In the genomic region with DNA sequence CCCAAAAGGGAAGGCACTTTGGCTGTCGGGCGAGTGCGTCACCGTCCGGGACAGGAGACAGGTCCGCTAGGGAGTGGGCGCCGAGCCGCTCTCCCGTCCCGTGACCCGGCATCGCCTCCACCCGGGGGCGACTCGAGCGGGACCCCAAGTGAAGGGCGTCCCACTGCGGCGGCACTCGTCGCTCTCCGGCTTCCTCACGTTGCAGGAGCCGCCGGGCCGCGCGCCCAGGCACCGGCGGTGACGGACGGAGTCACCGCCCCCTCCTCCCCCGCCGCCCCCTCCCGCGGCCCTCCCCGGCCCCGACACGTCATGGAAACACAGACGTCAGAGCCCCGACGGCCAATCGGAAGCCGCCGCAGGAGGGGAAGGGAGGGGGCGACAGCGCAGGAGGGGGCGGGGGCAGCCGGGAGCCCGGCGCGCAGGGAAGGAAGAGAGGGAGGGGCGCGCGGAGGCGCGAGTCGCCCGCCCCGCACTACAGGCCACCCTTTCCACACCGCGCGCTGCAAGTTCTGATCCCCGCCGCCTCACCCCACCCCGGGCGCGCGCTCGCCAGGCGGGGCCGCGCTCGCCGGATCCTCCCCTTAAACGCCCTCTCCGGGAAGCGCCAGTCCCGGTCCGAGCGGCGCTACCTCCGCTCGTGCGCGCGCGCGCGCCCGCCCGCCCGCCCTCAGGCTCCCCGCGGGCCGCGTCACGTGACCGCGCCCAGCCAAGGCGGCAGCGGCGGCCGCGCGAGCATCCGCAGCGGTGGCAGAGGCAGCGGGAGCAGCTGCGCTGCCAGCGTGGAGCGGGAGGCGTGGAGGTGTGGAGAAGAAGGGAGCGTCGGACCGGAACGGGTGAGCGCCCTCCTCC, we compare ENCODE assay signal across 8 mouse cellular contexts. TPM values are rescaled to one million over a fixed set of nuclear protein-coding genes. Genes with fewer than 3 reads are reported as not detected.
DNase-seq lines count a peak whose midpoint lies in the region; ATAC-seq and TF ChIP-seq lines count a peak whose summit lies in the region.

Gene Atp2b1, plus strand, starts transcription at position 446 of the 849 bp plus-strand sequence.

- intact Hi-C loops in heart, postnatal 10 days (cut with DNase I): loop anchor here (2.0 kb wide), 3 partner anchors 57 to 419 kb away; no protein-coding TSS in a partner anchor

- no peaks in the 10 kb centered on the region for H3K36me3 ChIP-seq in E14TG2a.4 (ENCODE audit: insufficient read depth, low read length)
- H3K36me3 ChIP-seq in forebrain, embryonic 13.5 days (ENCODE audit: poor library complexity, severe bottlenecking): no peaks in the 10 kb centered on the region
- H3K36me3 ChIP-seq in liver, postnatal 0 days (replicated peaks; ENCODE audit: insufficient read depth, low read length): no peaks in the 10 kb centered on the region
- H3K36me3 ChIP-seq in neural tube, embryonic 14.5 days (ENCODE audit: control insufficient read depth, insufficient read depth, low read length): no peaks in the 10 kb centered on the region

- peaks cover 19% of the 10 kb centered on the region for H3K4me1 ChIP-seq in E14TG2a.4 (replicated peaks; ENCODE audit: low read depth, low read length)
- H3K4me1 ChIP-seq in forebrain, embryonic 13.5 days: peaks cover 12% of the 10 kb centered on the region
- peaks cover 8% of the 10 kb centered on the region for H3K4me1 ChIP-seq in liver, postnatal 0 days (ENCODE audit: insufficient read depth)
- H3K4me1 ChIP-seq in neural tube, embryonic 14.5 days (ENCODE audit: control insufficient read depth, insufficient read depth, low read length): peaks cover 8% of the 10 kb centered on the region; the same call in 1 of the 2 replicates

- H3K4me2 ChIP-seq in forebrain, embryonic 13.5 days: peak within 1 kb of the TSS; percentile 99
- peak within 1 kb of the TSS; percentile 99 for H3K4me2 ChIP-seq in liver, postnatal 0 days (ENCODE audit: low read depth, low read length)
- peak within 1 kb of the TSS; percentile 73 for H3K4me2 ChIP-seq in neural tube, embryonic 14.5 days (ENCODE audit: low read depth, low read length)

- TF ChIP-seq EP300 in liver, postnatal 0 days (IDR thresholded peaks at IDR 0.05; ENCODE audit: low read depth): no peak

- no peak for TF ChIP-seq CTCF in E14TG2a.4 (conservative IDR thresholded peaks at IDR 0.05; ENCODE audit: low read length)
- peak; percentile 35 for TF ChIP-seq CTCF in liver, postnatal 0 days (IDR thresholded peaks at IDR 0.05; ENCODE audit: low read depth)

- peak; percentile 94 for ATAC-seq in forebrain, embryonic 13.5 days
- ATAC-seq in liver, postnatal 0 days: peak; percentile 91
- ATAC-seq in neural tube, embryonic 14.5 days (ENCODE audit: low read depth): peak; percentile 94

- H3K27me3 ChIP-seq in E14TG2a.4 (ENCODE audit: insufficient read depth, low read length): peaks cover 20% of the 10 kb centered on the region
- H3K27me3 ChIP-seq in forebrain, embryonic 13.5 days: no peaks in the 10 kb centered on the region
- H3K27me3 ChIP-seq in liver, postnatal 0 days (ENCODE audit: insufficient read depth, low read length): no peaks in the 10 kb centered on the region
- no peaks in the 10 kb centered on the region for H3K27me3 ChIP-seq in neural tube, embryonic 14.5 days (ENCODE audit: control insufficient read depth, insufficient read depth, low read length)

- H3K9me3 ChIP-seq in E14TG2a.4 (ENCODE audit: low read length): no peaks in the 10 kb centered on the region
- H3K9me3 ChIP-seq in forebrain, embryonic 13.5 days (replicated peaks): no peaks in the 10 kb centered on the region
- H3K9me3 ChIP-seq in liver, postnatal 0 days (ENCODE audit: low read length): no peaks in the 10 kb centered on the region
- no peaks in the 10 kb centered on the region for H3K9me3 ChIP-seq in neural tube, embryonic 14.5 days (ENCODE audit: control insufficient read depth, low read length)

- peak within 1 kb of the TSS; percentile 99 for H3K27ac ChIP-seq in forebrain, embryonic 13.5 days
- peak within 1 kb of the TSS; percentile 99 for H3K27ac ChIP-seq in liver, postnatal 0 days (ENCODE audit: low read depth)
- peak within 1 kb of the TSS; percentile 100 for H3K27ac ChIP-seq in neural tube, embryonic 14.5 days (ENCODE audit: low read depth, low read length)

- peak within 1 kb of the TSS; percentile 94 for H3K4me3 ChIP-seq in E14TG2a.4 (replicated peaks; ENCODE audit: low read length)
- H3K4me3 ChIP-seq in forebrain, embryonic 13.5 days: peak within 1 kb of the TSS; percentile 90
- H3K4me3 ChIP-seq in liver, postnatal 0 days (ENCODE audit: low read depth, low read length): peak within 1 kb of the TSS; percentile 97
- peak within 1 kb of the TSS; percentile 96 for H3K4me3 ChIP-seq in neural tube, embryonic 14.5 days (ENCODE audit: low read depth, low read length)

- WGBS in forebrain, embryonic 13.5 days: under 1% methylated on average over 36 of the region's 120 CpGs
- WGBS in large intestine, adult 2 months: under 1% methylated on average over 116 of the region's 120 CpGs
- WGBS in liver, postnatal 0 days (ENCODE audit: insufficient replicate concordance): under 1% methylated on average over 61 of the region's 120 CpGs
- WGBS in neural tube, embryonic 14.5 days: under 1% methylated on average over 58 of the region's 120 CpGs

- DNase-seq in c-Kit-positive CD71-positive TER-119-positive erythroid progenitor cells, embryonic 14.5 days (ENCODE audit: low spot score): peak; percentile 92
- peak; percentile 96 for DNase-seq in heart, postnatal 10 days
- peak; percentile 54 for DNase-seq in large intestine, adult 2 months (ENCODE audit: low read depth, low spot score)
- peak; percentile 97 for DNase-seq in liver, postnatal 0 days
- peak; percentile 97 for DNase-seq in testis, postnatal 10 days (ENCODE audit: low spot score)

- H3K9ac ChIP-seq in forebrain, embryonic 13.5 days: peak within 1 kb of the TSS; percentile 89
- H3K9ac ChIP-seq in liver, postnatal 0 days (replicated peaks): peak within 1 kb of the TSS; percentile 97
- peak within 1 kb of the TSS; percentile 98 for H3K9ac ChIP-seq in neural tube, embryonic 14.5 days (replicated peaks; ENCODE audit: low read depth, low read length)

RNA-seq across cellular contexts. Expression of gene Atp2b1, which starts in this region (rescaled TPM):
- polyA plus RNA-seq in forebrain, embryonic 13.5 days (2015; fragmentation: Nextera tagmentation; extraction: Ambion mirVana): 103 and 112 TPM in 2 replicates
- 10 to 100 TPM; 73.3 to 76.6 TPM for total RNA-seq in heart, postnatal 10 days (2021)
- 14.3 and 20.0 TPM in 2 replicates for polyA plus RNA-seq in large intestine, adult 2 months (2012; rRNA removed)
- 33.3 and 37.0 TPM in 2 replicates for polyA plus RNA-seq in liver, postnatal 0 days (2015; fragmentation: Nextera tagmentation; extraction: Ambion mirVana)
- polyA plus RNA-seq in neural tube, embryonic 14.5 days (2014; fragmentation: Nextera tagmentation; extraction: Ambion mirVana): 359 and 412 TPM in 2 replicates

Comparison
In these comparisons a context has a peak if more than half of its experiments do, and no peak if none do; other contexts are left out.
1. Peak in every context shown above with its lines: DNase-seq, ATAC-seq, H3K4me3 ChIP-seq and H3K27ac ChIP-seq.